Comparison of ENCODE assay signal across 20 mouse cellular contexts in the genomic region with DNA sequence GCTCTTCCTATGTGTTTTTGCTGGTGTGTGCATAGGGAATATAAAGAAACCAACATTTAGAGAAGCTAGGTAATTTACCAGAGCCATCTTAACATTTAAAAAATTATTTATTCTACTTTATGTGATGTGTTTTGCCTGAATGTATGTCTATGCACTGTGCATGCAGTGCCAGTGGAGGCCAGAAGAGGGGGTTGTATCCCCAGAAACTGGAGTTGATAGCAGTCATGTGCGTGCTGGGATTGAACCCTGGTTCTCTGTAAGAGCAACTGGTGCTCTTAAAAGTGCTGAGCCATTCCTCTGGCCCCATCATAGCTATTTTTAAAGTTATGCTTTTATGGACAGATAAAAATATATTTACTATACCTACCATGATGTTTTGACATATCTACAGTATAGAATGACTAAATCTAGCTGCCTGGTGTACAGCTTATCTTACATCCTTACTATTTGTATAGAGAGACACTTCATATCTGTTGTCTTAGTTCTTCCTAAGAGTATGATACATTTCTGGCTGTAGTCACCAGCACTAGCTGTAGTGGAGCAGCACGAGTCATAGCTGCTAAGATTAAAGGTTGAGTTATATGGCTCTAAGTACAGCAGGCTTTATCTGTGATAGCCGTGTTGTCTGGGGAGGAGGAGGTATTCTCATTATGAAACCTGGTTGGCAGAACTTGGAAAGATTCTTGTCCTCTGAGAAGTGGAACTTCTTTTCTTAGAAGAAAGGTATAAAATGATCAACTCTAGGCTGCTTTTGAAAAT.
DNase-seq lines count a peak whose midpoint lies in the region; ATAC-seq and TF ChIP-seq lines count a peak whose summit lies in the region.
"Had no signal": no experiment of that assay in that cellular context is flagged by ENCODE, and none has a peak within 500 bp of the region (broad histone marks: within the 10 kb centered on the region; RNA-seq: fewer than 3 reads in every experiment).

No protein-coding gene starts in this region.

- 91% methylated on average over 3 of the region's 3 CpGs for WGBS in forebrain, embryonic 11.5 days
- WGBS in forebrain, embryonic 13.5 days = 93% methylated on average over 3 of the region's 3 CpGs
- WGBS in kidney, embryonic 15.5 days = 80% methylated on average over 3 of the region's 3 CpGs

- H3K4me2 ChIP-seq in forebrain, embryonic 11.5 days (ENCODE audit: low read depth, low read length, severe bottlenecking) = no peak overlapping the region
- H3K4me2 ChIP-seq in forebrain, embryonic 13.5 days = no peak overlapping the region
- no peak overlapping the region for H3K4me2 ChIP-seq in kidney, embryonic 15.5 days
- H3K4me2 ChIP-seq: embryonic facial prominence, embryonic 12.5 days; forebrain, embryonic 12.5 days; limb, embryonic 13.5 days; neural tube, embryonic 13.5 days had no signal

- H3K9me3 ChIP-seq in forebrain, embryonic 11.5 days (ENCODE audit: control insufficient read depth, low read length) = no peaks in the 10 kb centered on the region
- no peaks in the 10 kb centered on the region for H3K9me3 ChIP-seq in forebrain, embryonic 13.5 days (replicated peaks)
- H3K9me3 ChIP-seq in kidney, embryonic 15.5 days (replicated peaks) = no peaks in the 10 kb centered on the region
- H3K9me3 ChIP-seq: embryonic facial prominence, embryonic 12.5 days; forebrain, embryonic 12.5 days; hindbrain, embryonic 10.5 days; limb, embryonic 13.5 days; neural tube, embryonic 13.5 days had no signal

- H3K27ac ChIP-seq in forebrain, embryonic 11.5 days (ENCODE audit: low read depth, low read length) = no peak overlapping the region
- no peak overlapping the region for H3K27ac ChIP-seq in forebrain, embryonic 13.5 days
- H3K27ac ChIP-seq in layer of hippocampus, adult 2 months = no peak overlapping the region
- no peak overlapping the region for H3K27ac ChIP-seq in kidney, embryonic 15.5 days
- H3K27ac ChIP-seq: embryonic facial prominence, embryonic 12.5 days; forebrain, embryonic 12.5 days; hindbrain, embryonic 10.5 days; limb, embryonic 13.5 days; neural tube, embryonic 13.5 days had no signal

- no peaks in the 10 kb centered on the region for H3K36me3 ChIP-seq in forebrain, embryonic 11.5 days (ENCODE audit: control insufficient read depth, insufficient read depth, low read length)
- no peaks in the 10 kb centered on the region for H3K36me3 ChIP-seq in forebrain, embryonic 13.5 days (ENCODE audit: poor library complexity, severe bottlenecking)
- H3K36me3 ChIP-seq in kidney, embryonic 15.5 days = no peaks in the 10 kb centered on the region
- H3K36me3 ChIP-seq: embryonic facial prominence, embryonic 12.5 days; forebrain, embryonic 12.5 days; hindbrain, embryonic 10.5 days; limb, embryonic 13.5 days; neural tube, embryonic 13.5 days had no signal

- H3K4me3 ChIP-seq in forebrain, embryonic 11.5 days (ENCODE audit: low read depth, low read length) = no peak overlapping the region
- H3K4me3 ChIP-seq in forebrain, embryonic 13.5 days = no peak overlapping the region
- no peak overlapping the region for H3K4me3 ChIP-seq in layer of hippocampus, adult 2 months
- no peak overlapping the region for H3K4me3 ChIP-seq in kidney, embryonic 15.5 days (replicated peaks)
- H3K4me3 ChIP-seq: embryonic facial prominence, embryonic 12.5 days; forebrain, embryonic 12.5 days; hindbrain, embryonic 10.5 days; limb, embryonic 13.5 days; neural tube, embryonic 13.5 days had no signal

- peaks cover 4% of the 10 kb centered on the region; the same call in 1 of the 2 replicates for H3K4me1 ChIP-seq in forebrain, embryonic 11.5 days (replicated peaks; ENCODE audit: control insufficient read depth, insufficient read depth, low read length)
- peaks cover 19% of the 10 kb centered on the region for H3K4me1 ChIP-seq in forebrain, embryonic 13.5 days
- H3K4me1 ChIP-seq in kidney, embryonic 15.5 days = peaks cover 67% of the 10 kb centered on the region

- no peak overlapping the region for H3K9ac ChIP-seq in forebrain, embryonic 11.5 days (ENCODE audit: low read length)
- no peak overlapping the region for H3K9ac ChIP-seq in forebrain, embryonic 13.5 days
- no peak overlapping the region for H3K9ac ChIP-seq in kidney, embryonic 15.5 days
- H3K9ac ChIP-seq: embryonic facial prominence, embryonic 12.5 days; forebrain, embryonic 12.5 days; limb, embryonic 13.5 days; neural tube, embryonic 13.5 days had no signal

- peak; percentile 54 for TF ChIP-seq CTCF in layer of hippocampus, adult 2 months (conservative IDR thresholded peaks at IDR 0.05)

- peak; percentile 36 for DNase-seq in forebrain, embryonic 11.5 days (ENCODE audit: low spot score)
- no peak for DNase-seq in layer of hippocampus, adult 2 months (ENCODE audit: low spot score in 2 of 2)
- DNase-seq in layer of hippocampus, postnatal 14 days (ENCODE audit: low spot score in 2 of 2) = no peak
- DNase-seq in R1 (ENCODE audit: low read depth, low spot score) (peak; percentile 52), adipocyte (ENCODE audit: low spot score) (no peak)
- DNase-seq: adrenal gland, adult 8-10 months; cerebellum, postnatal 25 days; gastrocnemius, postnatal 14 days; kidney, postnatal 10 days; retina, postnatal 1 day; spleen, adult 18-20 months had no signal

- no peaks in the 10 kb centered on the region for H3K27me3 ChIP-seq in forebrain, embryonic 11.5 days (ENCODE audit: control insufficient read depth, insufficient read depth, low read length)
- no peaks in the 10 kb centered on the region for H3K27me3 ChIP-seq in forebrain, embryonic 13.5 days
- no peaks in the 10 kb centered on the region for H3K27me3 ChIP-seq in kidney, embryonic 15.5 days
- H3K27me3 ChIP-seq: embryonic facial prominence, embryonic 12.5 days; forebrain, embryonic 12.5 days; limb, embryonic 13.5 days; neural tube, embryonic 13.5 days had no signal

- no peak for ATAC-seq in forebrain, embryonic 11.5 days (replicated peaks; ENCODE audit: low FRiP score)
- ATAC-seq in forebrain, embryonic 13.5 days = no peak
- ATAC-seq in megakaryocyte progenitor cell, adult 5-6 weeks (replicated peaks; ENCODE audit: poor library complexity) = 0 out of 2 replicates have a peak, but pooled peaks have one; percentile 16
- ATAC-seq in kidney, embryonic 15.5 days (replicated peaks; ENCODE audit: low FRiP score) = no peak
- ATAC-seq: midbrain, embryonic 16.5 days had no signal

Comparison
In these comparisons a context has a peak if more than half of its experiments do, and no peak if none do; other contexts are left out.
1. DNase-seq: peak in forebrain, embryonic 11.5 days (single experiment) and R1 (single experiment); none in layer of hippocampus, adult 2 months (0 of 2), layer of hippocampus, postnatal 14 days (0 of 2) and adipocyte (single experiment).